Mouse (Mus musculus) right cerebral cortex, adult 18-20 months (tissue): ENCODE results near the gene Wnt3a.

ENCODE experiments used
- DNase-seq: peaks from one replicate; pipeline ENCODE4 v3.0.0; 2022; ENCODE audit warnings: mixed read lengths

The Wnt3a gene

DNA sequence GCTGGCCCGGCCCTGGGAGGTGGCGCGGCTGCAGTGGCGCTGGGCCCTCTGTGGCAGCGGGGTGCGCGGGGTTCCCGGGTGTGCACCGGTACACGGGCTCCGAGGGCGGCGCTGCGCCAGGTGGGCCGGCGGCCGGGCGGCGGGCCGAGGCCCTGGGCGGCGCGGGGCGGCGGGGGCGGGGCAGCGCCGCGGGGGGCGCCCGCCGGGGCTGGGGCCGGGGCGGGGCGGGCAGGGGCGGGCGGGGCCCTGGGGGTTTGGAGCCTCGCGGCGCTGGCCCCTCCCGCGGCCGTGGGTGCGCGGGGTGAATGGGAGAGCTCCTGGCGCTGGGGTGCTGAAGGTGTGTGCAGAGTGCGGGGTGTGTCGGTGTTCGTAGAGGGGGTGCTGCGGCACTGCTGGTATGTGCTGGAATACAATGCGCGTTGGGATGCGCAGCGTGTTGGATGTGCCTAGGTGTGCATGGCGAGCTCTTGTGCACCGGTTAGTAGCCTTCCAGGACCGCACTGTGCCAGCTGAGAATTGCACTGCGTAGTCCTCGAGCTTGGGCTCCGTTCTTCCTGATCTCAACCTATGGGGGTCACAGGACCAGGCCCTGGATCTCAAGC, at the start of gene Wnt3a:
Gene Wnt3a, minus strand, starts transcription at position 51 of the 602 bp plus-strand sequence.
- no peak for DNase-seq

DNA sequence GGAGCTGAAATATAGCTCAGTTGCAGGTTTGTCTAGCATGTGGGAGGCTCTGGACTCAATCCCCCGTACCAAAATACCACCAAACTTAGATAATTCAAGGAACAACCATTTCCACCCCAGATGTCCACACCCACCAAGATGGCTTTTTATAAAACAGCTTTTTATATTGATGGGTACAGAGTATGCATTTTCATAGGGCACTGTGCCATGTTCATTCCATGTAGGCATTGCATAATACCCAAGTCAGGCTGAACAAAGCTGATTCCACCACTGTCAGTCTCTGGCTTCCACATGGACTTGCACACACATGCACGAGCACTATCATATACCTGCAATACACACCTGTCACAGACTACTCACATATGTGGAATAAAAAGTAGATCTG, 48.2 kb upstream of the Wnt3a start:
- peak; percentile 80 for DNase-seq

DNA sequence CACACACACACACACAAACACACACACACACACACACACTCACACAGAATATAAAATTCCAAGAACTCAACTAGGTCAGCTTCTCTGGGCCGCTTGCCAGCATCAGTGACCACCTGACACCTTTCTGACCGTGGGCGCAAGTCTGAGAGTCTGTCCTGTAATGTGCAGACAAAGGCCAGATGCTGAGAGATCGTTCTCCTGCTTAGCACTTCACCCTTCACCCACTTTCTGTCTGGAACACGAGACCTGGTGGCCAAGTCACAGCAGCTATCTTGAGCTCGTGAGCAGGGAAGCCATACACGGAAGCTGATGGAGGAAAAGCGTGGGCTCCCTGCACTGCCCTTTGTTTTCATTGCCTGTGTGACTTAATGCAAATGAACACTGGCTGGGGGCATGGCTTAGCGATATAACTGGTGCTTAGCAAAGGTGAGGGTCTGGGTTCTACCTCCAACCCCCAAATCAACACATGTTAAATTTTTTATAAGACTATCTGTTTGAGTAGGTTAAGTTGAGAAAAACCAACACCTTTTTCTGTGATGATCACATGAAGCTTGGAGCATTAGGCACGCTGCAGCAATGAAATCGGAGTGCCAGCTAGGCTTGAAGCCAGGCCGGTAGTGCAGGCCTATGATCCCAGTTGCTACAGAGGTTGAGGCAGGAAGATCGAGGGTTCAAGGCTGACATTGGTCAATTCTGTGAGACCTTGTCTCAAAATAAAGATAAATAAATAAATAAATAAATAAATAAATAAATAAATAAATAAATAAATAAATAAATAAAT, 47.6 kb upstream of the Wnt3a start:
- DNase-seq = peak; percentile 43

DNA sequence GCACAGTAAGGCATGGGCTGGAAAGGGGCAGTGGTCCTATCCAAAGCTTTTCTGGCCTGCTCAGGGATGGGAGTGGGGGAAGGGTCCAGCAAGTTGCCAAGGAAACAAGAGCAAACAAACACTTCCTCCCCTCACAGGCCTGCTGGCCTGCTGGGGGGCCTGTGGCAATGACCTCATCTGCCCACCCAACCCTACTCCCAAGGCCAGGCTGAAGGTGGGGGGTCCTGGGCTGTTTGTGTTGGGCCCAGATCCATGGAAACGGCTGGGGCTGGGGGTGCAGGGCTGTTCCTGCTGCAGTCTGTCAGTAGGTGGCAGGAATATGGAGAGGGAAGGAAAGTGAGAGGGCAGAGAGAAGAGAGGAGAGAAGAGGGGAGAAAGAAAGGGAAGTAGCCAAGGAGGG, 45.8 kb upstream of the Wnt3a start:
- DNase-seq = no peak

DNA sequence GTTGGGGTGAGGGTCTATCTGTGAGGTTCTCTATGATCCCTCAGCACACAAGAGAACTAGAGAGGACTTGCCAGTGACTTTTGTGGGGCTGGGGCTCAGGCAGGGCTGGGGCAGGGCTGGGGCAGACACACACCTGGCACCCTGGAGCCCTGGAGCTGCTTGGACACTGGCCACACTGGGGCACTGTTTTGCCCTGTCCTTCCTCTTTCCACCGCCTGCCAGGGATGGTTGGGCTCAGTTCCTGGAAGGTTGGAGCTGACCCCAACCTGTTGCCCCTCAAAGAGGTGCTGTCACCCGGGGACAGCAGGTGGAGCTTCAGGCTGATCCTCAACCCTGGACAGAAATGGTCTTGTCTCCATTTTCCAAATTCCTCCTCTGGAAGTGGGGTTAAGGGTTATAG, 45.4 kb upstream of the Wnt3a start:
- DNase-seq = no peak

DNA sequence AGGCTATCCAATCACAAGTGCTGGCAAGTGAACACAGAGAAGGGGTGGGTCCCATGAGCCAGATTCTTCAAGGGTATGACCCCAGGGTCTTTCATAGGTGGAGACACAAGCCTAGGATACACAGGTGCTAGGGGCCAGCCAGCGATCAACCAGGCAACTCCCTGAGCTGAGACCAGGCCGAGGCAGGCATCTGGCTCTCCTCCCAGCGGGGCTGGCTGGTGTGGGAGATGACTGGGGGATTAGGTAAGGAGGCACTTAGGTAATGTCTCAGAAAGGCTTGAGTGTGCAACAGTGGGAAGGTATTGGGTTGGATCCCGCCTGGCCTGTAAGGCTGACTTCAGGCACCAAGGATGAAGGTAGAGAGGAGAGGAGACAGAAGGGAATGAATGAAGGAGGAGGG, 44.6 kb upstream of the Wnt3a start:
- DNase-seq = no peak

DNA sequence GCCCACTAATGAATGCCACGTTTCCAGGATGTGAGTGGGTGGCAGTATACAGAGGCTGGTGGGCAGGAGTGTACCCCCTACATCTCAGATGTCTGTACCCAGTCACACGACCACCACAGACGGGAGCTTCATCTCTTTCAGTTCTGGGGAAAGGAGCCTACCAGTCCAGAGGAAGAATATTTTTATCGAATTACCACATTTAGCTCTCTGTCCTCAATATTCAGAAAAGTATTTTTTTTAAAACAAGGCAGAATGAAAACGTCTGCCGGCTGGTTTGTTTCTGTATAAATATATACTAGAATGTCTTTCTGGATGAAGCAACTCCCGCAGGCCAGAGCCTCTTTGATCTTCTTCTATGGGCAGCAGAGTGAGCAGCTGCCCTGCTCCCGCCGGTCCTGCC, 42.4 kb upstream of the Wnt3a start:
- no peak for DNase-seq

DNA sequence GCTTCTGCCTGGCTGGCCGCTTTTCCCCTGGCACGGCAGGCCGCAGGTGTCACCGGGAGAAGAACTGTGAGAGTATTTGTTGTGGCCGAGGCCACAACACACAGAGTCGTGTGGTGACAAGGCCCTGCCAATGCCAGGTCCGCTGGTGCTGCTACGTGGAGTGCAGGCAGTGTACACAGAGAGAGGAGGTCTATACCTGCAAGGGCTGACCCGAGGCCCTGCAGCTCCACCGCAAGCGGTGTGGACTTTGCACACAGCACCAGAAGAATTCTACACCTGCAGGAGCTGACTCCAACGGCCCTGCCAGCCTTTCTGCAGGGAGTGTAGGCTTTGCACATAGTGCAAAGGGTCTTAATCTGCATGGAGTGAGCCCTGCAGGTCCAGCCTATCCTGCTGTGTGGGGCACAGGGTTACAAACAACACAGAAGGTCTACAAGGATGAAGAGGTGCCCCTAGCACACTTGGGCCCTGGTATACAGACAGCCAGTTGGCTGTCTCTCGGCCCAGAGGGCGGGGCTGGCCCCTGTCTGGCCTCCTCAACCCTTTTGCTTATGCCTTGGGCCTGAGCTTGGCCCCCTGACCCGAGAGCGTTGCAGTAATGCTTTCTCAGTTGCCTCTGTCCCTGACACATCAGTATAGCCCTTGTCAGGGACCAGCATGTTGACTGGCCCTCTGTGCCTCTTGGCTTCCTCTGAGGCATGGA, 40.8 kb upstream of the Wnt3a start:
- no peak for DNase-seq

DNA sequence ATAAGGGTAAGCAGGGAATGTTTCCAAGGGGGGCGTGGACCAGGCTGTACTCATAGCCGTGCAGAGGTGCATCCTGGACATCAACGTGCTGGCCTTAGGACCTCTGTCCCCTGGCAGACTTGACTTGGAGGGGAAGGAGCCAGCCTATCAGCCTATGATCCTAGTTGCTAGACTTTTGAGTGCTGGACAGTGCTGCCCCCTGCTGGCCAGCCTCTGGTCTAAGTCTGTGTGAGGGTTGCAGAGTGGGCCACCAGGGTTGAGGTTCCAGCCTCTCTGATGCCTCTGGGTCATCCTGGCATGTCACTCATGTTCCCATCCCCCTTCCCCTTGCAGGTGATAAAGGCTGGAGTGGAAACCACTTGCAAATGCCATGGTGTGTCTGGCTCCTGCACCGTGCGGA, 40.0 kb upstream of the Wnt3a start:
- no peak for DNase-seq

DNA sequence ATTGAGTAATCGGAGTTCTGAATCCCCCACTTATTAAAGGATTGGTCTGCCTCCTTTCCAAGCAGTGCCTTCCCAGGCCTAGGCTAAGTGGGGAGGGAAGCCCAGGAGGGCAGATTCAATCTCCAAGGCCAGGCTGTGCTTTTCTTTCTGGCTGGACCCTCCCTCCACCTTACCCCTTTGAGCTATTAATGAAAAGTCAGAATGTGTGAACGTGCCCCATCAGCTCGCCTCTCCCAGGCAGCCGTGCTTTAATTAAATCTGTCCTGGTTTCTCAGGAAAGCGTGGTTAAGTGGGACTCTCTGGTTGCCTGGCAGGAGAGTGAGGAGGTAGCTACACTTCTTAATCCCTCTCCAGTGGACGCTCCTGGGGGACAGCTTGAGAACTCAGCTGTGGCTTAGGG, 39.1 kb upstream of the Wnt3a start:
- no peak for DNase-seq

DNA sequence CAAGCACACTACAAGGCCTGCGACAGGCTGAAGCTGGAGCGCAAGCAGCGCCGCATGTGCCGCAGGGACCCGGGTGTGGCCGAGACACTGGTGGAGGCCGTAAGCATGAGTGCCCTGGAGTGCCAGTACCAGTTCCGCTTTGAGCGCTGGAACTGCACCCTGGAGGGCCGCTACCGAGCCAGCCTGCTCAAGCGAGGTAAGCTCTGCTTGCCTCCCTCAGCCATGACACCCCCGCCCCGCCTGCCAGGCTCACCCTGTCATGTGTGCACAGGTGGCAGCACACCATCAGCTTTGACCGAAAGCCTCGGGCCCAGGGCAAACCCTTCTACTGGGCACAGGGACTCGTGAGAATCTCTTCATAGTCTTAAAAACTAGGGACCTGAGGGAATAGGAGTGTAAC, 37.1 kb upstream of the Wnt3a start:
- DNase-seq = no peak

DNA sequence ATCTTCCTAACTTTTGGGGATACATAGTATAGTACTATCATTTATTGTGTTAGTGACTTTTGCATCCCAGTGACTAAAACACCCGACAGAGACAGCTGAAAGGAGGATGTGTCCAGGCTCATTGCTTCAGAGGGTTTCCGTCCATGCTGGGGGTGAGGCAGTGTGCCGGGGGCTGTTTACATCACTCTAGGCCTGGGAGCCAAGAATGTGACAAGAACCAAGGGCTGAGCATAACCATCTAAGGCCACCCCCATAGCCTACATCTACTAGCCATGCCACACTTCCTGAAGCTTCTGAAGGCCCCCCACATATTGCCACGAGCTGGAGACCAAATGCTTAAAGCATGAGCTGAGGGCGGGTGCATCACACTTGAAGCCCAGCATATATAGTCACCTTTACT, 34.2 kb upstream of the Wnt3a start:
- no peak for DNase-seq

DNA sequence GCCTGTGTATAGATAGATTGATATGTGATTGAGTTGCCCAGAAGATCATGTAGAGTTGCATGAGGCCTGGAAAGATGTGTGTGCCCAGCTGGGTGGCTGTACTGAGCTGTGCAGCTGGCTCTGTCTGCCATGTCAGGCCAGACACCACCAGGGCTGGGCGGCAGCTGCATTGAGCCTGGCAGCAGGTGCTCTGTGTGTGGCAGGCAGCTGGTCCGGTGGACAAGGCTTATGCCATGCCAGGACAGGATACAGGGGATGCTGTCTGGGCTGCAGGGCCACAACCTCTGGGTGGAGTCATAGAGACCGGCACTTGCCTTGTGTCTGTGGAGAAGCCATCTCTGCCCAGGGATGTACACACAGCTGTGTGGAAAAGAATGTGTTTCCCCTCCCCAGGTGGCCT, 32.4 kb upstream of the Wnt3a start:
- no peak for DNase-seq

DNA sequence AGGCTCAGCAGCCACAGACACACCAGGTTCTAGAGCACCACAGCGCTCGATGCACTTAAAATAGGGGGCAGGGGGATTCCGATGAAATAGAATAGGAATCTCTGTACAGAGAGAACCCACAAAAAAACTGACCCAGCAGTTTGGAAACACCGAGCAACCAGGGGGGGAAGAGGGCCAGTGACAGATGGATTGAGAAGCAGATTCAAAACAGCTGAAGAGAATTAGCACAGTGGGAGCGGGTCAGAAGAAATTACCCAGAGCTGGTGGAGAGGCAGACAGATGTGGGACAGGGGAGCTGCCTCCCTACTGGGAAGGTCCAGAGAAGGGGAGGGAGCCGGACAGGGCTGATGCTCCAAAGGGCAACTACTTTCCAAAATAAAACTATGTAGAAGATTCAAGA, 26.0 kb upstream of the Wnt3a start:
- DNase-seq = no peak

DNA sequence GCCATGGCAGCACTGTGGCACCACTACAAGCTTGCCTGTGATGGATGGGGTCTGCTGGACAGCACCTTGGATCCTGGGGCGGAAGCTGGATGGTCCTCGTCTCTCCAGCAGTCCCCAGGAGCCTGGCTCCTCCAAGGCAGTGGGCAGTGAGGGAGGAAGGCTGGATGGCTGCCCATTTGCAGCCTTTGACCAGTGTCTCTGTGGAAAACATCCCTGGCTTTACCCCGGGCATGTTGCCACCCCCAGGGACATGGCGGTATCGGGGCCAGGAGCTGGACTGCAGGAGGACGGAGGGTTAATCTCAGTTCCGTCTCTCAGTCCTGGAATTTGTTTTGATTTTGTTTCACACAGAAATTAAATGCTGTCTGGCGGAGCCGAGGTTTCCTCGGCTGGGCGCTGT, 23.4 kb upstream of the Wnt3a start:
- no peak for DNase-seq

DNA sequence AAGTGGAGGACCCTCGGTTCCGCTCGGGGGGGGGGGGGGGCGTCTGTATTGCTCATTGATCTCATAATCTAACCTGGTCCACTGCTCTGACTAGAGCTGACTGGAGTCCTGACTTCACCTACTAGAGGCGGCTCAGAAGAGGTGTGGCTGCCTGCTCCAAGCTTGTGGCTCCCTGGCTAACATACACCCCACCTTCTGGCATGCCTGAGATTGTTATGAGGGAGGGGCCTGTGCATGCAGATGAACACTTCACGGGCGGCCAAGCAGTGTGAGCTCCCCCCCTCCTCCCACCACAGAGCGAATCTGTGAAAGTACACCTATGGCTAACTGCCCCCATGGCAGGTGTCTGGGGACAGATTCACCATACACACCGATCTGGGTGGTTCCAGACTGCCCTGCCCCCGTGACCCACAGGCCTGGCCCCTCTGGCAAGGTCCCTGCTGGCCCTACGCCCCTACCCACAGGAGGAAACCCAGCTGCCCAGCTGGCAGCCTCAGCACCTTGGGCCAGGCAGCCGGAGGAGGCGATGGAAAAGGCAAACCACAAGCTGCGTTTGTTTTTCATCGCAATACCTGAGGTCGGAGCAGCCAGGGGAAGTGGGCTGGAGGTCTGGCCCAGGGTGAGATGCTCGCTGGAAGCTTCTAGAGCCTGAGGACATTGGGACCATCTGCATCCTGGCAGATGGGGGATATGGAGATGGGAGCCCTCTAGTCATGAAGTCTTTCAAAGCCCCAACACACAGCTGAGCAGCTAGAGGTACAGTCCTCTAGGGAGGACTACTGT, 22.7 kb upstream of the Wnt3a start:
- no peak for DNase-seq

DNA sequence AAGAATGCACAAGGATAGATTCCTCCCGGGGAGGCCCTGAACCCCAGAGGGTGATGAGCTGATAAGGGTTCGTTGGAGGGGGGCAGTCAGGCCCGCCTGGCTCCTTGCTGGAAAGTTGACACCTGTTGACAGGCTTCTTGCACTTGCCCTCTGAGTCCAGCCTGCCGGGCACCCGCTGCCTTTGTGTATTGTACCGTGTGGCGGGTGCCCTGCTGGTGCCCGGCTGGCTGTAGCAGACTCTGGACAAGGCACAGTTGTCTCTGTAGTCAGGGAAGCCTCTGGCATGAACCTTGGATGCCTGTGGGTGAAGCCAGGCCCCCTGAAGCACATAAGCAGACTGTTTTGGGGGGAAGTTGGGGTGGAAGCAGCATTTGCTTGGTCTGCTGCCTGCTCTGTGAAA, 21.9 kb upstream of the Wnt3a start:
- DNase-seq = no peak

DNA sequence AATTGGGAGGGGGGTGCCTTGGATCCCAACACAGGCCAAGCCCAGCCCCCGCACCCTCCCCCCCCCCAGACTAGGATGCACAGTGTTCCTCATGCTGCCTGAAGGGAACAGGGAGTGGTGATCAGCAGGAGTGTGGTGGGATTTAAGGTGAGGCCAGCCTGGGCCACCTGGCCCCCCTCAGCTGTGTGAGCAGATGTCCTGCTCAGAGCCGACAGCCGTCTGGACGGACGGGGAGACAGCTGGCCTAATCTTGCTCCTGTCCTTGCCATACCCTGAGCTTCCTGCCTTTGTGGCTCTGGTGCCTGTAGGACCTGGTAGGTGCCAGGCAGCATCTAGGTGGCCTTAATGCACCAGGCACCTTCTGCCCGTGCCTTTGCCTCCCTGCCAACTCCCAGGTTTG, 21.5 kb upstream of the Wnt3a start:
- no peak for DNase-seq

DNA sequence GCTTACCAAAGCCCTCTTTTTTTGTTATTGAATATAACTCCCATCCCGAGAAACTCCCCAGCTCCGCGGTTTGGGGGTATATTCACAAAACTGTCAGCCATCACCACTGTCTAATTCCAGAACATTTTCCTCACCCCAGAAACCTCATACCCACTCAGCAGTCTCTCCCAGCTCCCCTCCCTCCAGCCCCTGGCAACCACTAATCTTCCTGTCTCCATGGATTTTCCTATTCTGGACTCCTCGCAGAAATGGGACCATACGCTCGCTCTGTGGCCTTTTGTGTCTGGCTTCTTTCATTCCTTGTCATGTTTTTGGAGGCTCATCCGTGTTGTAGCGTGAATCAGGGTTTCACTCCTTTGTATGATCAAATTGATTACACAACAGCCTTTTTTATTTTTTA, 19.4 kb upstream of the Wnt3a start:
- DNase-seq = no peak

DNA sequence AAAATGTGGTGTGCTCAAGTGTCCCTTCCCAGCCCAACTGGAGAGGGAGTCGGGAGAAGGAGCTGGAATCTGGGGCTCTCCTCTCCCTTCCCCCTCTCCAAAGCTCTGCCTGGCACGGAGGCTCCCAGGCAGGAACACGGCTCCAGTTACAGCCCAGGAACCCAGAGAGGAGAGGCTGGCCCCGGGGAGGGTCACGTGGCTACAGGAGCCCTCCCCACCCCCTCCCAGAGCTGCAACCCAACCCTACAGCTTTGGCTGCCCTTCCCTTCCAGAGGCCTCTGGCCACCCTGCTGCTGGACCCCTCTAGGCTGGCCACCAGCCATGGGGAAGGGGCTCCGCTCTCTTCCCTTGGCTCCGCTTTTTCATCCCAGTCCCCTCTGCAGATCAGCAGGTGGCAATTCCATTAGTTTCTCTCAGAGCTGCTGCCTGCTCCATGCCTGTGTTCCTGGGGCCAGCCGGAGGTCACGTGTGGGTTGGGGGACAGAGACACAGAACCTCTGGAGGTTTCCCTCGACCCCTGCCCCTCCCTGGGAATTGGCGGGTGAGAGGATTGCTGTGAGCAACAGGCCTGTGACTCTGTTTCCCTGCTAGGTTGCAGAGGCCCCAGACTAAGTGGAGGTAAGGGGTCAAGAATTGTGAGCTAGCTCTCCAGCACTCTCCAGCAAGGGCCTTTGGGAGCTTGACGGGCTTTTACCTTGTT, 18.7 kb upstream of the Wnt3a start:
- peak; percentile 59 for DNase-seq

DNA sequence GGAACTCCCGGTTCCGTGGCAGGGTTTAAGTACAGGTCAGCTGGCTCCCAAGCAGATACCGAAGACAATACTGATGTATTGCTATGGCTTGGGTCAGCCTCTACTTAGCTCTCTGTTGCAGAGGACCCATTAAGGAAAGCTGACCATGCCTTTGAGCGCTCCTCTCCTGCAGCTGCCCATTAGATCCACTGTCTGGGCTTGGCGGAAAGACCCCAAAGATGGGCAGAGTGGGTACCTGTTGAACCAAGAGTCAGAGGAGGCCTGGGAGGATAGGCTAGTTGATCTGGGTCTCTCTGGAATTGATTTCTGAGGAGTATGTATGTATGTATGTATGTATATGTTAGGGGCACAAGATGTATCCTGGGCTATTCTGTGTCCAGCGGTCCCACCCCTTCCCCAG, 18.1 kb upstream of the Wnt3a start:
- DNase-seq = no peak

DNA sequence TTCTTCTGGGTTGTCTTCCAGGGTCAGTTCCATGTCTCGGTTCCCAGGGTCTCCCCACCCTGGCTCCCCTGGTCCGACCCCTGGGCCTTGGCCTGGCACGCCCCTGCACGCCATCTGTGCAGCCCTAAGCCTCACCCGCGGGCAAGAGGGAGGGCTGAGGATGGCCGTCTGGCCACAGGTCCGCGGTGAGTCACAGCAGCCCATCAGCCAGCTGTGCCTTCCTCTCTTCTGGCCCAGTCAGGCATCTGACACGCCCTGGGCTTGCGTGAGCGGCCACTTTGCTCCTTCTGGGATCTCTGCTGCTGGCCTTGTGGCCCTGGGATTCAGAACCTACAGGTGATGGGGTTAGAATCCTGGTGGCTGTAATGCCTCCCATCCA, 17.6 kb upstream of the Wnt3a start:
- DNase-seq = no peak
